Mouse (Mus musculus) CH12.LX (cell line): Measurements from ENCODE around the gene Rae1. TPM values are rescaled to one million over a fixed set of nuclear protein-coding genes. Genes with fewer than 3 reads are reported as not detected.

Experiments used
- DNase-seq: peaks from one replicate; pipeline ENCODE4 v3.0.0-alpha.2; 2013; ENCODE audit errors: extremely low read depth
- H3K27ac ChIP-seq: 2 replicates; pipeline ENCODE4 v1.5.1; 2012; ENCODE audit warnings: low read depth, mild to moderate bottlenecking, control low read depth, moderate library complexity; ENCODE audit not compliant: insufficient read depth
- H3K27me3 ChIP-seq: replicated peaks from 2 replicates; pipeline ENCODE3; 2012; ENCODE audit warnings: inconsistent platforms
- H3K36me3 ChIP-seq, 2 experiments: replicated peaks in 1 of 2; 2 replicates each; pipeline versions ENCODE3 to v1.6.1; 2012; ENCODE audit warnings: inconsistent platforms in 1 of 2, low read length in 1 of 2, mild to moderate bottlenecking in 1 of 2, mixed read lengths in 1 of 2, moderate library complexity in 1 of 2; ENCODE audit not compliant: control insufficient read depth in 1 of 2, insufficient read depth in 1 of 2
- H3K4me1 ChIP-seq, 2 experiments: 2 replicates each; pipeline ENCODE4 v1.6.1; 2012; ENCODE audit warnings: inconsistent platforms in 1 of 2, moderate library complexity in 1 of 2; ENCODE audit not compliant: insufficient read depth in 2 of 2, control insufficient read depth in 1 of 2
- H3K4me2 ChIP-seq: 2 replicates; pipeline ENCODE4 v1.6.1; 2012; ENCODE audit warnings: low read depth, mild to moderate bottlenecking, control low read depth; ENCODE audit not compliant: poor library complexity, insufficient read depth, severe bottlenecking
- H3K4me3 ChIP-seq, 3 experiments: fragments of 150-350 bp in 1 of 3; sonication (generic) in 1 of 3; replicated peaks in 1 of 3; 2 replicates each; pipeline versions ENCODE3 to v1.5.1; 2011 to 2012; ENCODE audit warnings: low read depth in 2 of 3, low read length in 2 of 3, mild to moderate bottlenecking in 2 of 3, moderate library complexity in 2 of 3, control low read depth in 1 of 3, improper control_type of control experiment in 1 of 3, inconsistent platforms in 1 of 3, mixed read lengths in 1 of 3; ENCODE audit not compliant: poor library complexity in 1 of 3
- H3K79me2 ChIP-seq: replicated peaks from 2 replicates; pipeline ENCODE4 v1.6.1; 2012; ENCODE audit warnings: mild to moderate bottlenecking, moderate library complexity; ENCODE audit not compliant: control insufficient read depth, poor library complexity, insufficient read depth, severe bottlenecking; ENCODE audit errors: extremely low read depth
- H3K9ac ChIP-seq: 2 replicates; pipeline ENCODE4 v1.6.1; 2012; ENCODE audit warnings: low read depth, mild to moderate bottlenecking, control low read depth, moderate library complexity; ENCODE audit not compliant: insufficient read depth
- H3K9me3 ChIP-seq: replicated peaks from 2 replicates; pipeline ENCODE3; 2012; ENCODE audit warnings: low read length, inconsistent platforms, mixed read lengths
- BHLHE40 ChIP-seq: IDR thresholded peaks from 2 replicates; pipeline ENCODE4 v1.6.1; 2011; ENCODE audit warnings: mild to moderate bottlenecking, low read depth, low read length, improper control_type of control experiment
- CHD2 ChIP-seq: IDR thresholded peaks from 2 replicates; pipeline ENCODE4 v1.6.1; 2011; ENCODE audit warnings: low read length, improper control_type of control experiment
- CTCF ChIP-seq, 2 experiments: IDR thresholded peaks in 1 of 2; conservative IDR thresholded peaks in 1 of 2; 2 replicates each; pipeline ENCODE4 v1.5.1; 2011 to 2012; ENCODE audit warnings: low read depth in 2 of 2, low read length in 2 of 2, improper control_type of control experiment in 1 of 2, inconsistent platforms in 1 of 2, mild to moderate bottlenecking in 1 of 2, moderate library complexity in 1 of 2
- ELF1 ChIP-seq: IDR thresholded peaks from 2 replicates; pipeline ENCODE4 v1.6.1; 2014; ENCODE audit warnings: low read depth, mild to moderate bottlenecking, inconsistent platforms, low read length, improper control_type of control experiment
- GABPA ChIP-seq: IDR thresholded peaks from 2 replicates; pipeline ENCODE4 v1.6.1; 2012; ENCODE audit warnings: low read depth, low read length, improper control_type of control experiment, inconsistent platforms; ENCODE audit not compliant: insufficient replicate concordance
- HCFC1 ChIP-seq: IDR thresholded peaks from 2 replicates; pipeline ENCODE4 v1.6.1; 2012; ENCODE audit warnings: low read depth, mild to moderate bottlenecking, inconsistent platforms, low read length, improper control_type of control experiment
- IRF4 ChIP-seq: IDR thresholded peaks from 2 replicates; pipeline ENCODE4 v1.6.1; 2014; ENCODE audit warnings: low read depth, mild to moderate bottlenecking, inconsistent platforms, low read length, improper control_type of control experiment
- JUN ChIP-seq: IDR thresholded peaks from 2 replicates; pipeline ENCODE4 v1.6.1; 2011; ENCODE audit warnings: low read depth, mild to moderate bottlenecking, low read length, improper control_type of control experiment, moderate library complexity; ENCODE audit not compliant: insufficient read depth
- MAFK ChIP-seq: IDR thresholded peaks from 2 replicates; pipeline ENCODE4 v1.6.1; 2011; ENCODE audit warnings: low read length, improper control_type of control experiment; ENCODE audit not compliant: insufficient replicate concordance
- MAZ ChIP-seq: IDR thresholded peaks from 2 replicates; pipeline ENCODE4 v1.6.1; 2012; ENCODE audit warnings: low read depth, mild to moderate bottlenecking, inconsistent platforms, low read length, improper control_type of control experiment, moderate library complexity
- MXI1 ChIP-seq: IDR thresholded peaks from 2 replicates; pipeline ENCODE4 v1.6.1; 2011; ENCODE audit warnings: mild to moderate bottlenecking, low read depth, low read length, improper control_type of control experiment
- NELFE ChIP-seq: IDR thresholded peaks from 2 replicates; pipeline ENCODE4 v1.6.1; 2011; ENCODE audit warnings: low read depth, low read length, improper control_type of control experiment
- PAX5 ChIP-seq: IDR thresholded peaks from 2 replicates; pipeline ENCODE4 v1.6.1; 2012; ENCODE audit warnings: low read length, inconsistent platforms, mixed read lengths
- POLR2A ChIP-seq: IDR thresholded peaks from 2 replicates; pipeline ENCODE4 v1.6.1; 2011; ENCODE audit warnings: low read depth, mild to moderate bottlenecking, improper control_type of control experiment, low read length
- POLR2AphosphoS2 ChIP-seq: IDR thresholded peaks from 2 replicates; pipeline ENCODE4 v1.6.1; 2011; ENCODE audit warnings: low read depth, low read length, improper control_type of control experiment
- RAD21 ChIP-seq: IDR thresholded peaks from 2 replicates; pipeline ENCODE4 v1.6.1; 2011; ENCODE audit warnings: low read depth, mild to moderate bottlenecking, low read length, improper control_type of control experiment, moderate library complexity
- RCOR1 ChIP-seq: conservative IDR thresholded peaks from 2 replicates; pipeline ENCODE4 v1.6.1; 2012; ENCODE audit warnings: low read depth, mild to moderate bottlenecking, inconsistent platforms, low read length, improper control_type of control experiment
- SIN3A ChIP-seq: IDR thresholded peaks from 2 replicates; pipeline ENCODE4 v1.6.1; 2012; ENCODE audit warnings: low read length, improper control_type of control experiment, inconsistent platforms
- SMC3 ChIP-seq: IDR thresholded peaks from 2 replicates; pipeline ENCODE4 v1.6.1; 2011; ENCODE audit warnings: low read depth, low read length, improper control_type of control experiment
- TBP ChIP-seq: conservative IDR thresholded peaks from 2 replicates; pipeline ENCODE4 v1.6.1; 2011; ENCODE audit warnings: low read depth, low read length, improper control_type of control experiment
- USF1 ChIP-seq: IDR thresholded peaks from 2 replicates; pipeline ENCODE4 v1.6.1; 2014; ENCODE audit warnings: low read depth, mild to moderate bottlenecking, inconsistent platforms, low read length, improper control_type of control experiment
- USF2 ChIP-seq: conservative IDR thresholded peaks from 2 replicates; pipeline ENCODE4 v1.6.1; 2011; ENCODE audit warnings: low read depth, low read length, improper control_type of control experiment
- ZMIZ1 ChIP-seq: IDR thresholded peaks from 2 replicates; pipeline ENCODE4 v1.6.1; 2012; ENCODE audit warnings: low read depth, mild to moderate bottlenecking, inconsistent platforms, low read length, improper control_type of control experiment
- ZNF384 ChIP-seq: IDR thresholded peaks from 2 replicates; pipeline ENCODE4 v1.6.1; 2012; ENCODE audit warnings: low read depth, low read length, improper control_type of control experiment, inconsistent platforms
- dilution Hi-C: fragments of 300-500 bp; cut with MboI; formaldehyde crosslinking; loops from 2 replicates; pipeline ENCODE4 v1.14.3; 2020; ENCODE audit warnings: low sequenced_read_pairs; ENCODE audit not compliant: extremely low pct_unique_long_range_greater_than_20kb, extremely low pct_ligation_motif_present
- in situ Hi-C: fragments of 300-500 bp; cut with MboI; formaldehyde crosslinking; loops from 3 replicates; pipeline ENCODE4 v1.14.3; 2019; ENCODE audit warnings: low sequenced_read_pairs, low pct_ligation_motif_present, low pct_unique_long_range_greater_than_20kb, mixed read lengths
- polyA plus RNA-seq: library from polyadenylated mRNA; unstranded; fragments of >175 nt; gene quantifications from 2 replicates; pipeline ENCODE4 v1.2.1, GENCODE M21; 2012; ENCODE audit warnings: low read depth; ENCODE audit not compliant: insufficient read length
- total RNA-seq, 2 experiments: library from RNA; depleted of rRNA; stranded (reverse); fragments of 300-350 nt in 1 of 2; fragments of >200 nt in 1 of 2; gene quantifications; 2 replicates each; pipeline ENCODE4 v1.2.3; 2012 to 2014

Rae1 gene
- total and polyA plus RNA-seq, 3 experiments, result 86.3 to 114 (median 95.0) TPM

DNA sequence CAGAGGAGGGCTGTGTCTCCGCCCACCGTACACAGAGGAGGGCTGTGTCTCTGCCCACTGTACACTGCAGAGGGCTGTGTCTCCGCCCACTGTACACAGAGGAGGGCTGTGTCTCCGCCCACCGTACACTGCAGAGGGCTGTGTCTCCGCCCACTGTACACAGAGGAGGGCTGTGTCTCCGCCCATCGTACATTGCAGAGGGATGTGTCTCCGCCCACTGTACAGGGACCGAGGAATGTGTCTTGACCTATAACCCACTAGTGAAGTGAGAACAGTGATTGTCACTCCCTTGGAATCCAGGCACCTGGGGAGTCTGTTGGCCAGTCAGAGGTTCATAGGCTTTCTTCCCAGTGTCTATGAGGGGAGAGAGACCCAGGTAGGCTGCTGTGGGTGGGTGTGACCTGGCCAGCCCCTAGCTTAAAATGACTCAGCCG, 57.0 kb downstream of the Rae1 start:
- TF ChIP-seq MAZ, result no peak
- no peak for TF ChIP-seq ELF1
- no peak for TF ChIP-seq BHLHE40
- no peak for TF ChIP-seq RAD21
- no peak for TF ChIP-seq GABPA
- TF ChIP-seq HCFC1, result no peak
- TF ChIP-seq POLR2A, result no peak
- no peak for TF ChIP-seq MAFK
- TF ChIP-seq SMC3, result no peak
- no peak for TF ChIP-seq USF1
- Histone ChIP-seq H3K79me2 (no peaks in the 10 kb centered on the region), H3K9me3 (no peaks in the 10 kb centered on the region), H3K27ac (no peak overlapping the region), H3K4me2 (no peak overlapping the region), H3K27me3 (no peaks in the 10 kb centered on the region), H3K36me3 (no peaks in the 10 kb centered on the region), H3K4me1 (peaks cover 27 to 42% of the 10 kb centered on the region in 2 experiments), H3K9ac (no peak overlapping the region), H3K4me3 (no peak overlapping the region)
- dilution Hi-C loops, result no loop called here
- in situ Hi-C loops, result no loop called here
- DNase-seq, result peak; percentile 24

DNA sequence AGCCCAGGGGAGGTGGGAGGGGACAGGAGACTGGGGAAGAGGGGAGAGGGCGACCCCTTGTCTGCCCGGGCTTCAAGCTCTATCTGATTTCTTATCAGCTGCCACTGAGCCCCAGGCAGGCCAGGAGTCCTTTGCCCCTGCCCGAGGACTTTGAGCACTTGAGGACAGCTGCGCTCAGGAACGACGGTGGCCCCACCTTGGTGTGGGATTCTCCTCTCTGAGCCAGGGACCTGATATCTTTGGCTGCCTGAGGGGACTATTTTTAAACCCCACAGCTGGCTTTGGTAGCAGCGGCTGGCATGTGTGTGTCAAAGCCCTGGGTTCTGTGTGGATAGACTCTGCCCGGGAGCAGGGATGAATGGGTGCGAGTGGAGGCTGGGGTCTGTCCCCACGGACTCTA, 57.7 kb downstream of the Rae1 start:
- peaks cover 32 to 50% of the 10 kb centered on the region in 2 experiments for H3K4me1 ChIP-seq
- no peak for DNase-seq
- TF ChIP-seq RCOR1, result no peak
- no peak for TF ChIP-seq SIN3A
- no peak for TF ChIP-seq JUN
- TF ChIP-seq USF1, result no peak
- TF ChIP-seq TBP, result no peak
- TF ChIP-seq ZMIZ1, result no peak
- no peak for TF ChIP-seq NELFE
- no peak for TF ChIP-seq PAX5
- no peak for TF ChIP-seq CHD2
- no peak for TF ChIP-seq CTCF (conservative IDR thresholded peaks at IDR 0.05 in 1 of 2, IDR thresholded peaks at IDR 0.05 in 1 of 2; ENCODE audit: low read depth in 2 of 2, low read length in 2 of 2)
- no peak for TF ChIP-seq GABPA
- no peak for TF ChIP-seq ELF1
- TF ChIP-seq POLR2AphosphoS2, result no peak
- no peak for TF ChIP-seq MXI1
- TF ChIP-seq ZNF384, result no peak
- TF ChIP-seq USF2, result no peak
- TF ChIP-seq IRF4, result no peak
- no peak for TF ChIP-seq BHLHE40
- TF ChIP-seq POLR2A, result no peak
- dilution Hi-C loops, result no loop called here
- no peaks in the 10 kb centered on the region for H3K36me3 ChIP-seq
- H3K4me2 ChIP-seq, result no peak overlapping the region
- H3K27me3 ChIP-seq, result no peaks in the 10 kb centered on the region
- H3K79me2 ChIP-seq, result no peaks in the 10 kb centered on the region
- H3K27ac ChIP-seq, result no peak overlapping the region
- no peak overlapping the region for H3K9ac ChIP-seq
- in situ Hi-C loops, result no loop called here
- no peaks in the 10 kb centered on the region for H3K9me3 ChIP-seq
- no peak overlapping the region for H3K4me3 ChIP-seq
